Mouse (Mus musculus) ES-E14 (cell line): Measurements from ENCODE around the gene Arhgef26. TPM values are rescaled to one million over a fixed set of nuclear protein-coding genes. Genes with fewer than 3 reads are reported as not detected.

Experiments
- DNase-seq: peaks from one replicate; pipeline ENCODE4 v3.0.0-alpha.2; 2013; ENCODE audit warnings: low read depth, low spot score
- H3K27ac ChIP-seq: 2 replicates; pipeline ENCODE4 v1.5.1; 2012; ENCODE audit warnings: low read depth, mild to moderate bottlenecking, low read length, moderate library complexity, mixed read lengths; ENCODE audit not compliant: poor library complexity, insufficient read depth, severe bottlenecking
- H3K36me3 ChIP-seq: 2 replicates; pipeline ENCODE4 v1.6.1; 2012; ENCODE audit warnings: mild to moderate bottlenecking, low read length, moderate library complexity, mixed read lengths; ENCODE audit not compliant: control insufficient read depth, poor library complexity, insufficient read depth, severe bottlenecking
- H3K4me1 ChIP-seq, 2 experiments: fragments of 150-350 bp in 1 of 2; sonication (generic) in 1 of 2; 2 replicates each; pipeline ENCODE4 v1.6.1; 2012; ENCODE audit warnings: low read length in 2 of 2, mild to moderate bottlenecking in 1 of 2, mixed read lengths in 1 of 2; ENCODE audit not compliant: control insufficient read depth in 2 of 2, insufficient read depth in 2 of 2, poor library complexity in 1 of 2
- H3K4me3 ChIP-seq, 2 experiments: fragments of 150-350 bp in 1 of 2; sonication (generic) in 1 of 2; 2 replicates each; pipeline ENCODE4 v1.5.1; 2012; ENCODE audit warnings: low read length in 2 of 2, low read depth in 1 of 2, mild to moderate bottlenecking in 1 of 2, mixed read lengths in 1 of 2; ENCODE audit not compliant: insufficient read depth in 1 of 2, poor library complexity in 1 of 2, severe bottlenecking in 1 of 2
- H3K9ac ChIP-seq: 2 replicates; pipeline ENCODE4 v1.6.1; 2012; ENCODE audit warnings: low read depth, mild to moderate bottlenecking, low read length, mixed read lengths; ENCODE audit not compliant: poor library complexity, insufficient read depth, severe bottlenecking
- H3K9me3 ChIP-seq: fragments of 150-350 bp; sonication (generic); 2 replicates; pipeline ENCODE4 v1.6.1; 2012; ENCODE audit warnings: low read depth, mild to moderate bottlenecking, low read length; ENCODE audit not compliant: control insufficient read depth, insufficient read depth
- CHD2 ChIP-seq: IDR thresholded peaks from 2 replicates; pipeline ENCODE4 v1.6.1; 2014; ENCODE audit warnings: mild to moderate bottlenecking, low read depth, low read length, inconsistent platforms
- HCFC1 ChIP-seq: IDR thresholded peaks from 2 replicates; pipeline ENCODE4 v1.6.1; 2012; ENCODE audit warnings: low read length, inconsistent platforms, borderline replicate concordance; ENCODE audit not compliant: insufficient read depth
- MAFK ChIP-seq: IDR thresholded peaks from 2 replicates; pipeline ENCODE4 v1.6.1; 2014; ENCODE audit warnings: mild to moderate bottlenecking, low read depth, low read length, inconsistent platforms; ENCODE audit not compliant: insufficient read depth
- ZC3H11A ChIP-seq: IDR thresholded peaks from 2 replicates; pipeline ENCODE4 v1.6.1; 2012; ENCODE audit warnings: low read depth, mild to moderate bottlenecking, inconsistent platforms, low read length, borderline replicate concordance
- ZNF384 ChIP-seq: IDR thresholded peaks from 2 replicates; pipeline ENCODE4 v1.6.1; 2012; ENCODE audit warnings: low read depth, low read length, inconsistent platforms
- in situ Hi-C, 2 experiments: fragments of 600-800 bp; cut with MboI; formaldehyde crosslinking; loops; one replicate each; pipeline ENCODE4 v1.15.1; 2025; ENCODE audit warnings: low sequenced_read_pairs in 2 of 2, inconsistent platforms in 1 of 2; ENCODE audit not compliant: unreplicated experiment in 2 of 2
- total RNA-seq: library from RNA; depleted of rRNA; stranded (reverse); fragments of 300-350 nt; gene quantifications from 2 replicates; pipeline ENCODE4 v1.2.3, GENCODE M21; 2012; rRNA removed

The Arhgef26 gene
- total RNA-seq, 1 experiment = 5.9 TPM

GRCm38 (mm10) chr3:62505166-62505900, 167.2 kb downstream of the Arhgef26 start:
- Histone ChIP-seq H3K9me3 (no peaks in the 10 kb centered on the region), H3K27ac (no peak overlapping the region), H3K9ac (peak overlapping the region; percentile 42; the same call in 1 of the 2 replicates), H3K4me3 (peak overlapping the region; percentile 90 to 92), H3K4me1 (no peaks in the 10 kb centered on the region; a peak in 1 of 4 replicates), H3K36me3 (no peaks in the 10 kb centered on the region; the same call in 1 of the 2 replicates)
- DNase-seq = no peak
- in situ Hi-C loops = no loop called here
- TF ChIP-seq HCFC1 (no peak), ZNF384 (no peak), MAFK (no peak), ZC3H11A (no peak), CHD2 (no peak)

- Histone ChIP-seq H3K36me3 (no peaks in the 10 kb centered on the region), H3K9ac (peak within 1 kb of the TSS; percentile 93), H3K4me3 (peak within 1 kb of the TSS; percentile 90 to 92), H3K4me1 (no peaks in the 10 kb centered on the region; a peak in 1 of 4 replicates), H3K9me3 (no peaks in the 10 kb centered on the region), H3K27ac (peak within 1 kb of the TSS; percentile 38)
- TF ChIP-seq CHD2 (no peak), HCFC1 (peak; percentile 64; the same call in 1 of the 2 replicates)
- DNase-seq = peak; percentile 91
- in situ Hi-C loops = no loop called here
Measured at GRCm38 (mm10) chr3:62506488-62507205, 168.5 kb downstream of the Arhgef26 start, which contains the start of gene Dhx36. Gene Dhx36 (minus strand): TSS chr3:62507004.

- Histone ChIP-seq H3K36me3 (no peaks in the 10 kb centered on the region), H3K9me3 (no peaks in the 10 kb centered on the region), H3K27ac (no peak overlapping the region), H3K4me3 (peak overlapping the region; percentile 90 to 92), H3K4me1 (no peaks in the 10 kb centered on the region; a peak in 1 of 4 replicates), H3K9ac (no peak overlapping the region)
- in situ Hi-C loops = no loop called here
- no peak for DNase-seq
- no peak for TF ChIP-seq MAFK
- no peak for TF ChIP-seq CHD2
- no peak for TF ChIP-seq ZC3H11A
- TF ChIP-seq ZNF384 = no peak
- TF ChIP-seq HCFC1 = no peak
Measured at GRCm38 (mm10) chr3:62507206-62507647, 169.1 kb downstream of the Arhgef26 start.

Other genes starting within 250 kb of the Arhgef26 start
- 31.7 and 37.8 TPM in 2 replicates for gene Dhx36, start 168.7 kb downstream of the Arhgef26 start, total RNA-seq